Mouse (Mus musculus): ENCODE data around the gene Fmnl1. TPM values are rescaled to one million over a fixed set of nuclear protein-coding genes. Genes with fewer than 3 reads are reported as not detected.
A peak's percentile ranks its signal among the peaks of the same experiment; 100 is the strongest.

Gene Fmnl1
- polyA plus RNA-seq, 1 experiment from 2014 or later, result 7.5 TPM

DNA sequence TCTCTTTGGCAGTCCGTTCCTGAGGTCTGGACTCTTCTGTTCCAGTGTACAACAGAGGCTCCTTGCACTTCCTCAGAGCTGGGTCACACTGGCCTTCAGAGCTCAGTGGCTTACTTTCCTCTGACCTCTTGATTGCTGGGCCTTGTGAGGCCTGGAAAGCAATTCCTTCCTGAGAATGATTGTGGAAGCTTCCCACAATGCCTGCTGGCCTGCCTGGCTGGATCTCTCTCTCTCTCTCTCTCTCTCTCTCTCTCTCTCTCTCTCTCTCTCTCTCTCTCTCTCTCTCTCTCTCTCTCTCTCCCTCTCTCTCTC, 29.0 kb upstream of the Fmnl1 start:
- Histone ChIP-seq H3K27ac (peak overlapping the region; percentile 93), H3K4me3 (no peak overlapping the region), H3K27me3 (replicated peaks) (no peaks in the 10 kb centered on the region), H3K4me1 (peaks cover 22% of the 10 kb centered on the region), H3K36me3 (replicated peaks) (peaks cover 8% of the 10 kb centered on the region; the same call in 1 of the 2 replicates), H3K4me2 (peak overlapping the region; percentile 55), H3K9me3 (no peaks in the 10 kb centered on the region), H3K9ac (no peak overlapping the region; the same call in 1 of the 2 replicates)
- 21% methylated on average over 1 of the region's 1 CpGs for WGBS
- no peak for ATAC-seq (replicated peaks)

- peak overlapping the region; percentile 55 for H3K4me2 ChIP-seq
- H3K4me3 ChIP-seq, result peak overlapping the region; percentile 37
- H3K36me3 ChIP-seq (replicated peaks), result peaks cover 8% of the 10 kb centered on the region; the same call in 1 of the 2 replicates
- 21% methylated on average over 7 of the region's 8 CpGs for WGBS
- H3K4me1 ChIP-seq, result peaks cover 22% of the 10 kb centered on the region
- ATAC-seq (replicated peaks), result peak; percentile 95
- H3K9me3 ChIP-seq, result no peaks in the 10 kb centered on the region
- H3K27me3 ChIP-seq (replicated peaks), result no peaks in the 10 kb centered on the region
- peak overlapping the region; percentile 93 for H3K27ac ChIP-seq
- peak overlapping the region; percentile 50 for H3K9ac ChIP-seq
Measured at GRCm38 (mm10) chr11:103142441-103143182, 28.3 kb upstream of the Fmnl1 start.

DNA sequence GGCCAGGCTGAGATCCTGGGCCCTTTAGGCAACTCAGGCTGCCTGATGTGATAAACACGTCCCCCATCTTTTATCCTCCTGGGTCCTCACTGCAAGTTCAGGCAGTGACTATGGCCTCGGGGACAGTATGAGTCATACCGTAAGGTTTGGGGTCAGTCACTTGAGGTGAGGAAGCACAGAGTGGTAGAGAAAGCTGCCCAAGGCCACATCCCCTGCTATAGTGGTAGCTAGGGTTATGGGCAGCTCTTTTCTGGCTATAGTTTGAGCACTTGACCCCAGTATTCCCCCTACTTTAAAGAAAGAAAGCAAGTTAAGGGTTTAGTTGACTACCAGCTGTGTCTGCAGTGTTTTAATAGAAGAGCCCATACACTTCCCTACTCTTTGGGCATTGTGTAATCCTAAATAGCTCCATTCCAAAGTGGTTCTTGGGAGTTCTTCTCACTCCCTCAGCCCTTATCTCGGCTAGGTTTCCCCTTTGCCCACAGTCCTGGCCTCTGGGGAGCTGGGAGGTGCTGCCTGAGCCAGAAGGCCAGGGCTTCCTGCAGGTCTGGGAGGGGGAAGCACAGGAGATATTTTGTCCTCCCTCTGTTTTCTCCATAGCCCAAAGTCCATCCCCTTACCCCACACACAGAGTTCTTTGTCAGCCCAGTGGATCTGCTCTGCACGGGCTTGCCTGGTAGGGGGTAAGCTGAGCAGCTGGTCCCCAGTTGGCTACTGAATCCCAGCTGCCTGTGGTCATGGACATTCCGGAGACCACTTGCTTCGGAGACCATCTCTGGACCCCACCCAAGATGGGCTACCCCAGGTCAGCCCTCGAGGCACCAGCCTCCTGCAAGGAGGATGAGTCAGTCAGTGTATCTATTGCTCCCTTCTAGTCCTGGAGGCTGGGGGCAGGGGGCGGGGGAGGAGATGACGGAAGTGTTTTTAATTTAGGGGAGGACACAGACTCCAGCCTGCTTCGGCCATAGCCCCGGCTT, 26.3 kb upstream of the Fmnl1 start:
- H3K36me3 ChIP-seq (replicated peaks), result no peaks in the 10 kb centered on the region
- ATAC-seq (replicated peaks), result no peak
- H3K27me3 ChIP-seq (replicated peaks), result no peaks in the 10 kb centered on the region
- no peak overlapping the region for H3K27ac ChIP-seq
- H3K4me2 ChIP-seq, result no peak overlapping the region
- H3K9me3 ChIP-seq, result no peaks in the 10 kb centered on the region
- 39% methylated on average over 12 of the region's 12 CpGs for WGBS
- H3K9ac ChIP-seq, result no peak overlapping the region
- H3K4me1 ChIP-seq, result peaks cover 22% of the 10 kb centered on the region
- no peak overlapping the region for H3K4me3 ChIP-seq

DNA sequence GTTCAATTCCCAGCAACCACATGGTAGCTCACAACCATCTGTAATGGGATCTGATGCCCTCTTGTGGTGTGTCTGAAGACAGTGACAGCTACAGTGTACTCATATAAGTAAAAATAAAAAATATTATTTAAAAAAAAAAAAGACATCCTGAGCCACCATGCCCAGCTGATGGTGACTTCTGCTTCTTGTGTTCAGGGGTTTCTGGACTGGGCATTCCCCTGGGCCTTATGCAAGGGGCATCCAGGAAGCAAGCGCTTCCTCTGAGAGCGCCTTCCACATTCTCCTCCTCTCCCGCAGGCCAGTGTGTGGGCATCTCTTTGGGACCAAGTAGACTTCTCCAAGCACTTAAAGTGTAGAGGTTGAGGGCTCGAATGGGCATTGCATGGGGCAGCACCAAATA, 24.5 kb upstream of the Fmnl1 start:
- WGBS, result 92% methylated on average over 4 of the region's 4 CpGs
- Histone ChIP-seq H3K4me1 (peaks cover 18% of the 10 kb centered on the region), H3K27ac (no peak overlapping the region), H3K27me3 (replicated peaks) (no peaks in the 10 kb centered on the region), H3K9ac (no peak overlapping the region), H3K4me3 (no peak overlapping the region), H3K4me2 (no peak overlapping the region), H3K9me3 (no peaks in the 10 kb centered on the region), H3K36me3 (replicated peaks) (no peaks in the 10 kb centered on the region)
- no peak for ATAC-seq (replicated peaks)

DNA sequence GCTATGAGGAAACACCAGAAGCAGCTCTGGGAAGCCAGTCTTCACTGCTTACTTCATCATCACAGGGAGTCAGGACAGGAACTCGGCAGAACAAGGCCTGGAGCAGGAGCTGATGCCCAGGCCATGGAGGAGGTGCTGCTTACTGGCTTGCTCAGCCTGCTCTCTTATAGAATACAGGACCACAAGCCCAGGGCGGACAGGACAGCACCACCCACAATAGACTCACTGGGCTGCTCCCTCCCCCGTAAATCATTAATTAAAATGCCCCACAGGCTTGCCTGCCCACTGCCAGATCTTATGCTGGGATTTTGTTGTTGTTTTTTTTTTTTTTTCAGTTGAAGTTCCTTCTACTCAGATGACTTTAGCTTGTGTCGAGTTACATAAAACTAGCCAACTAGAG, 23.1 kb upstream of the Fmnl1 start:
- Histone ChIP-seq H3K36me3 (replicated peaks) (no peaks in the 10 kb centered on the region), H3K4me2 (no peak overlapping the region), H3K9ac (no peak overlapping the region), H3K4me1 (peaks cover 5% of the 10 kb centered on the region), H3K27me3 (replicated peaks) (no peaks in the 10 kb centered on the region), H3K9me3 (no peaks in the 10 kb centered on the region), H3K27ac (no peak overlapping the region), H3K4me3 (no peak overlapping the region)
- 68% methylated on average over 4 of the region's 4 CpGs for WGBS
- no peak for ATAC-seq (replicated peaks)

GRCm38 (mm10) chr11:103149771-103150170, 21.1 kb upstream of the Fmnl1 start:
- Histone ChIP-seq H3K4me1 (no peaks in the 10 kb centered on the region), H3K27me3 (replicated peaks) (no peaks in the 10 kb centered on the region), H3K4me2 (no peak overlapping the region), H3K9me3 (no peaks in the 10 kb centered on the region), H3K4me3 (no peak overlapping the region), H3K36me3 (replicated peaks) (no peaks in the 10 kb centered on the region), H3K27ac (no peak overlapping the region), H3K9ac (no peak overlapping the region)
- 95% methylated on average over 4 of the region's 4 CpGs for WGBS
- ATAC-seq (replicated peaks), result no peak

DNA sequence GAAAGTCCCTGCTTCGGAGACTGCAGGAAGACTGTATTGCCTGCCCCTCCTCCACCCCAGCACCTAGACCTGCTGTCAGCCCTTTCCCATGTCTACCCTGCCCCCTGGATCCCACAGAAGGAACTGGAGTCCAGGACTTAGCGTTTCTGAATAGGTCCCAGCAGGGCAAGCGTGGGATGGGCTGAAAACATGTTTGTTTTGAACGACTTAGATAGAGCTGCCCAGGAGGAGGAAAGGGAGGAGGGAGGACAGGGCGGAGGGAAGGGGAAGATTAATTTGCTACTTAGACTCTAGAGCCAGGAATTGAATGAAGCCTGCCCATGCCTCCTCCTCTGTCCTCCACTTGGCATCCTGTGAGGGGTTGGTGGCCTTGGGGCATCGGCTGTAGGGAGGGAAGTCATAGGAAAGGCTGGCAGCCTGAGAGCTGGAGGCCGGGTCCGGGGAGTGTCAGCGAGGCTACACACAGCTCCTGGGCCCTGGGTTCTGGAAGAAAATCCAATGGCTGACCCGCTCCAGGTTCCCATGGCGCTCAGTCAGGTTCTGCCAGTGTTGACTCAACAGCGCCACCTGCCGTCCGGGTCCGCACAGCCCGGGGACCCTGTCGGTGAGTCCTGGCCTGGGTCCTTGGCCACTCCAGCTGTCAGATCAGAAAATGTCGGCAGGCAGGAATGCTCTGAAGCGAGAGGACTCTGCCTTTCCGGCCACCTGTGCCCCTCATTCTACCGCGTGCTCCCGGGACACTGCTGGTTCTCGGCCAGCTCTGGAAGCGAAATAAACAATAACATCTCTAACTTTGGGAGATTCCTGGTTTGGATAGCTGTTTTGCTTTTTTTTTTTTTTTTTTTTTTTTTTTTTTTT, 12.1 kb upstream of the Fmnl1 start:
- Histone ChIP-seq H3K9ac (no peak overlapping the region), H3K4me1 (peaks cover 7% of the 10 kb centered on the region; the same call in 1 of the 2 replicates), H3K4me2 (peak overlapping the region; percentile 39), H3K36me3 (replicated peaks) (no peaks in the 10 kb centered on the region), H3K27me3 (replicated peaks) (no peaks in the 10 kb centered on the region), H3K9me3 (no peaks in the 10 kb centered on the region), H3K4me3 (0 out of 2 replicates have a peak overlapping the region, but pooled peaks have one; percentile 15), H3K27ac (no peak overlapping the region)
- 2% methylated on average over 25 of the region's 25 CpGs for WGBS
- ATAC-seq (replicated peaks), result peak; percentile 87

DNA sequence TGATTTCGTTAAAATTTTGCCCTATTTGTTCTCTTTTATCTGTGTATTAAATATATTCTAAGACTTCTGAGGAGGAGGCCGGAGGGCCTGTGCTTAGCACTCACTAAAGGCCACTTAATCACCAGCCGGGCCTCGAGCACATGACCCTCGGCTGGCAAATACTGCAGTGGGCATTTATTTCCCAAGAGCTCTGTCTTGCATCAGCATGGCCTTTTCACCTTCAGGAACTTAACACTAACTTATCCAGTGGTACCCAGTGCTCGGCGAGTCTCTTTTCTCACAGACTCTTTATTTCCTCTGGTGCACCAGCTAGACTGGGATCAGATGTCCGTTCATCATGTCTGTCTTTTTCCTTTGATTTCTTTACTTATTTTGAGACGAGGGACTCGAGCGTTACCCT, 10.2 kb upstream of the Fmnl1 start:
- no peak for ATAC-seq (replicated peaks)
- peaks cover 7% of the 10 kb centered on the region; the same call in 1 of the 2 replicates for H3K4me1 ChIP-seq
- no peaks in the 10 kb centered on the region for H3K27me3 ChIP-seq (replicated peaks)
- no peak overlapping the region for H3K27ac ChIP-seq
- no peak overlapping the region for H3K9ac ChIP-seq
- WGBS, result 93% methylated on average over 11 of the region's 11 CpGs
- no peak overlapping the region for H3K4me2 ChIP-seq
- H3K9me3 ChIP-seq, result no peaks in the 10 kb centered on the region
- no peak overlapping the region for H3K4me3 ChIP-seq
- no peaks in the 10 kb centered on the region for H3K36me3 ChIP-seq (replicated peaks)

DNA sequence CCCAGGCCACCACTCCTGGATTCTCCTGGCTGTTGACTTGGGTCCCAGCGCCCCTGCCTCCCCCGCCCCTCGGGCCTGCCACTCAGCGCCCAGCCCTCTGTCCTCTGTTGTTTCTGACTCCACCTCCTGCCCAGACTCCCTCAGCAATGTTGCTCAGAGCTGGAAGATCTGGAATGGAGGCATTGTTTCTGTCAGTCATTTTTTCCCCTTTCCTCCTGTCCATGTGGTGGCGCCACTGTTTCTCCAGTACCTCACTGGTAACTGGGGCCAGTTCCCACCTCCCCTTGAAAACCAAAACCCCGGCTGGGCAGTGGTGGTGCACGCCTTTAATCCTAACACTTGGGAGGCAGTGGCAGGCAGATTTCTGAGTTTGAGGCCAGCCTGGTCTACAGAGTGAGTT, 9.5 kb upstream of the Fmnl1 start:
- no peak for ATAC-seq (replicated peaks)
- Histone ChIP-seq H3K27me3 (replicated peaks) (no peaks in the 10 kb centered on the region), H3K4me1 (peaks cover 7% of the 10 kb centered on the region; the same call in 1 of the 2 replicates), H3K9ac (no peak overlapping the region), H3K4me2 (no peak overlapping the region), H3K36me3 (replicated peaks) (no peaks in the 10 kb centered on the region), H3K4me3 (no peak overlapping the region), H3K27ac (no peak overlapping the region), H3K9me3 (no peaks in the 10 kb centered on the region)
- 76% methylated on average over 7 of the region's 7 CpGs for WGBS

DNA sequence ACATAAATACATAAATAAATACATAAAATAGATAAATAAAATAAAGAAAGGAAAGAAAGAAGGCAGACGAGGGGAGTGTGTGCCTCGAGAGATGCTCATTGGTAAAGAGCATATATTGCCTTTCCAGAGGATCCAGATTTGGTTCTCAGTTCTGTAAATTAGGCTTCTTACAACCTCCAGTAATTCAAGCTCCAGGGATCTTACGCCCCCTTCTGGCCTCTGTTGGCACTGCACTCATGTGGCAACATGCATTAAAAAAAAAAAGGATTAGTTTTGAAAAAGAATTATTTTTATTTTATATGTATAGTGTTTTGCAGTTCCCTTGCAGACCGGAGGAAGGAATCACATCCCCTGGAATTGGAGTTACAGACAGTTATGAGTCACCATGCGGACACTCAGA, 8.8 kb upstream of the Fmnl1 start:
- no peaks in the 10 kb centered on the region for H3K9me3 ChIP-seq
- 93% methylated on average over 5 of the region's 5 CpGs for WGBS

GRCm38 (mm10) chr11:103164391-103164790, 6.5 kb upstream of the Fmnl1 start:
- H3K4me3 ChIP-seq, result no peak overlapping the region
- ATAC-seq (replicated peaks), result no peak
- 34% methylated on average over 10 of the region's 10 CpGs for WGBS
- no peak overlapping the region for H3K4me2 ChIP-seq
- no peaks in the 10 kb centered on the region for H3K9me3 ChIP-seq
- peaks cover 3% of the 10 kb centered on the region; the same call in 1 of the 2 replicates for H3K27me3 ChIP-seq (replicated peaks)
- peaks cover 6% of the 10 kb centered on the region for H3K4me1 ChIP-seq
- H3K27ac ChIP-seq, result no peak overlapping the region
- H3K9ac ChIP-seq, result no peak overlapping the region
- H3K36me3 ChIP-seq (replicated peaks), result no peaks in the 10 kb centered on the region

More for the DNA sequence above, 8.8 kb upstream of the Fmnl1 start:
- Histone ChIP-seq H3K27me3 (replicated peaks) (no peaks in the 10 kb centered on the region), H3K27ac (no peak overlapping the region), H3K4me1 (peaks cover 7% of the 10 kb centered on the region; the same call in 1 of the 2 replicates), H3K9ac (no peak overlapping the region), H3K4me3 (no peak overlapping the region), H3K4me2 (no peak overlapping the region), H3K36me3 (replicated peaks) (no peaks in the 10 kb centered on the region)
- ATAC-seq (replicated peaks), result no peak
